Mouse (Mus musculus) neutrophil, adult 5-6 weeks (primary cell): ENCODE results near the gene 1500015O10Rik. TPM values are rescaled to one million over a fixed set of nuclear protein-coding genes. Genes with fewer than 3 reads are reported as not detected.

Source experiments
- ATAC-seq: fragments of 151-379, 151-347 bp; 2 replicates; pipeline ENCODE4 v1.8.0; 2017; ENCODE audit warnings: mild to moderate bottlenecking, moderate TSS enrichment; ENCODE audit not compliant: insufficient number of reproducible peaks, poor library complexity, low FRiP score, severe bottlenecking; ENCODE audit errors: extremely low read depth
- total RNA-seq: library from RNA; stranded (forward); fragments of 200-1000 nt; gene quantifications from 2 replicates; pipeline ENCODE4 v1.2.3, GENCODE M21; 2017

1500015O10Rik gene
- not detected in 2 replicates for total RNA-seq

DNA sequence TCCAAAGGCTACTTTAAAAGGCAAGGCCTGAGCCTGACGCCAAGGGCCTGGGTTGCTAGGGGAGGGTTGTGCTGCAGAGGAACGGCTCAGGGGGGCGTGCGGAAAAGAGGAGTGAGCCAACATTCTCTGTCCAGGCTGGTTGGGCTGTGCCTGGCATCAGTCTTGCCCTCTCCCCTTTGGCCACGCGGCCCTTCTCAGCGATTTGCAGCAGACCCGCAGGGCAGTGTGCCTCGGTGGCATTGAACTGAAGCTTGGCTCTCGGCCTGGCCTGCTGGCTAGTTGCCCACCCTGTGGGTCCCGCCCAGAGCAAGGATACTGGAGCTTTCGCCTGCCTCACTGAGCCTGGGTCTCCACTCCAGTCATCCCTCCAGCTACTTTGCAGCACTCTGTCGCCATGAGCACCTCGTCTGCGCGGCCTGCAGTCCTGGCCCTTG is at the start of gene 1500015O10Rik:
1500015O10Rik (plus strand) TSS at position 112 of the 434 bp plus-strand sequence.
- no peak for ATAC-seq

DNA sequence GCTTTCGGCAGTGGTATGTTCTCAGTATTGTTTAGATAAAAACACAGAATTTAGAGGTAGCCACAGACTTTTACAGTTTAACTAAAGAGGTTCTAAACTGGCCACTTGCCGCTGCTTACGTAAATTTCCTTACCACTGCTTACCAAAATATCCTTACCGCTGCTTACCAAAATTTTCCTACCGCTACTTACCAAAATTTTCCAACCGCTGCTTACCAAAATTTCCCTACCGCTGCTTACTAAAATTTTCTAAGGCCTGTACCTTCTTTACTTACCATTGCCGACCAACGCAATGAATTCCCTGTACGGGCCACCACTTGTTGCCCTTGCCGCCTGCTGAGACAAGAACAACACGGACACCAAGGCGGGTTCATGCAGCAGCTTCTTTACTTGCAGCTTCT is 40.4 kb upstream of the 1500015O10Rik start:
- no peak for ATAC-seq

DNA sequence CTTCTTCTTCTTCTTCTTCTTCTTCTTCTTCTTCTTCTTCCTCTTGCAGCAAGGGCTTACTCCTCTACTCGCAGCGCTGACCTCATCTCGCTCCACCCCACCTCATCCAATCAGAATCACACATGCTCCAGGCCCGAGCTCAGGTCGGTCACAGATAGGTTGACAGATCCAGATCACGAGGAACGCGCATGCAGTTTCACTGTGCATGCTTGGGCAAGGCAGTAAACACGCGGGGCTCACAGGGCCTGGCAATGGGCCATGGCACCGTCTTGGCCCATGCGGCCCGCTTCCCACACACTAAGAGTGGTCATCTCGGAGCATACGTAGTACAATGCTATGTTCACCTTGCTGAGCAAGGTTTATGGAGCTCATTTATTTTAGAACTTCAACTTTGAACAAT is 39.9 kb upstream of the 1500015O10Rik start:
- no peak for ATAC-seq

DNA sequence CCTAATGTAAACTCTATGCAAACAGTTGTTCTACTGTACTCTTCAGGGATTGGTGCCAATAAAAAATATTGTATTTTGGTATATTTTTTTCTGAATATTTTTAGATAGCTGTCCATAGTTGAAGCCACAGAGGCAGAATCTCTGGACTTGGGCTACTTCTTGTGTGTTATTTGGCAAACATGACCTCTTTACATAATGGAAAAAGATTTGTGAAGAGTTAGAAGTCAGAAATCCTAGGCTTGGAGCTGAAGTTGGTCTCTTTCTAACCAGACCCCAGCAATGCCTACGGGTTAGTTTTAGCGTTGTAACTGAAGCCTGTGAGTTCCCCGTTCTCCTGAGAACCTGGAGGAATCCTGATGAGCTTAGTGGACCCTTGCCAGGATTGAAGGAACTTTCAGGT is 36.3 kb upstream of the 1500015O10Rik start:
- ATAC-seq = no peak

DNA sequence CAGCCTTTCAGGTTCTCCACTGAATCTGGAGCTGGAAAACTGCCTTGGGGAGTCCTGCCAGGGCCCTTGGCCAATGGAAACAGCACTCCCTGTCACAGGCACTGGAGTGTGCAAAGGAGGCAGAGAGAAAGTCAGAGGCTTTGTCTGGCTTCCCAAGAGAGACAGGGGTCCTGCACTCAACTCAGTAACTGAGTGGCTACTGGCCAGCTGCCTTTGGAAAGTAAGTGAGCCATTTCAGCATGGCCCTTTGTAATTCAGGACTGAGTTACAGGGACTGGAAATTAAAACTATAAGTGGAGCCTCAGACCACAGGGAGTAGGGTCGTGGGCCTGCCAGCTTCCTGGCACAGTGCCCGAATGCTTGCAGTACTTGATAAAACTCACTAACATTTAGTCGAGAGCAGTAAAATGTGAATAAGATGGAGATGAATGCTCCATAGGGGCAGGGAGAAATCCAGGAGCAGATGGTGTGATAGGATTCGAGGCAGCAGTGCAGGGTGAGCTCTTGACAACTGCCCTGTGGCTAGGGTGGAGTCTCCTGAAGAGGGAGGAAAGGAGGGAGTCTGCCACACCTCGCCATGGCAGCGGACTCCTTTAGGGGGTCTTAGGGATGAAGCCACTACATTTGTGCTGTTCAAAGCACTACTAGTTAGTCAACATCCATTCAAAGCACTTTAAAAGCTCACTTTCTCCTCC is 35.4 kb upstream of the 1500015O10Rik start:
- ATAC-seq = no peak

DNA sequence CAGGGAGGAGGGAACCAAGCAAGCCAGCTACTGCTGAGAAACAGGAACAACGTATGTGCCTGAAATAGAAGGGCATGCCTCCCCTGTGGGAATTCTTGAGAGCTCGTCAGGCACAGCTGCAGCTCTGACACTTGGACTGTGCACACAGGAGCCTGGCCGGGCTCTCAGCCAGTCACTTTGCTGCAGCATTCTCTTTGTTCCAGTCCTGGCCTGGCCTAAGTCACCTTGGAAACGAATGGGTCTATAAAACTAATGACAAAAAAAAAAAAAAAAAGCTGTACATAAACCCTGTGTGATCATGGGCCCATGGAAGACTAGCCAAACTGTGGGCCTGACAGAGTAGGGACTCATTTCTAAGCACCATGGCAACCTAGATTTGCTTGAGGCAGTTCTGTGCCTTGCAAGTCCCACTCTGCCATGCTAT is 31.8 kb upstream of the 1500015O10Rik start:
- no peak for ATAC-seq

DNA sequence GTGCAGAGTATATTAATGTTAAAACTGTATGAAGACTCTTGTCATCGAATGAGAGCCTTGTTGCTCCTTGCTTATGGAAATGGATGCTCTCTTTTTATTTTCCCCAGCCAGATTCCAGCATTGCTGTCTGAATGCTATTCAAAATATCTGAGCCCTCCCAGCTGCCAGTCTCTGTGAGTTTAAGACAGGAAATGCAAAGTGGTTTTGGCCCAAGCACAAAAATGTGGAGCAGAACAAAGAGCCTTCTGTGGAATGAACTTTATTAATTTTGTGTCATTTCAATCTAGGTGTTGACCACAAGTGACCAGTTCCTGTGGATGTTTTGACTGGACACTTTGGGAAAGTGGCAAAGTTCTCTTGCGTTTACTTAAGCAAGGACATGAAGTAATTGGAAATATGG is 15.6 kb upstream of the 1500015O10Rik start:
- no peak for ATAC-seq

DNA sequence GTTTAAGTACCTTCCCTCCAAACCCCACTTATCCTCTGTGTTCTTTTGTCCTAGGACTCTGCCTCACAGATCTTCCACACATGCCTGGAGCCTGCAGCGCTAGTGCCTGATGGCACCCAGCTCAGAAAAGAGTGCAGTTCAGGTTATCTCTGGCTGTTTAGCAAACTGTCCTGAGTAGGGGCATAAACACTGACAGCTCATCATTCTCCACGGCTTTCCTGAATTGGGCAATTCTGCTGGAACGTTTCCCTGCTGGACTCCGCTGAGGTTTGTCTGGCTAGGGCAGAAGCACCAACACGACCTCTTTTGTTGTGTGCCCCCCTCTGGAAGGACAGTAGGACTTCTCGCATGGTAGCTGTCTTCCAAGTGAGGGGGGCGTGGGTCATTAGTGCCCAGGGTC is 12.4 kb upstream of the 1500015O10Rik start:
- no peak for ATAC-seq

DNA sequence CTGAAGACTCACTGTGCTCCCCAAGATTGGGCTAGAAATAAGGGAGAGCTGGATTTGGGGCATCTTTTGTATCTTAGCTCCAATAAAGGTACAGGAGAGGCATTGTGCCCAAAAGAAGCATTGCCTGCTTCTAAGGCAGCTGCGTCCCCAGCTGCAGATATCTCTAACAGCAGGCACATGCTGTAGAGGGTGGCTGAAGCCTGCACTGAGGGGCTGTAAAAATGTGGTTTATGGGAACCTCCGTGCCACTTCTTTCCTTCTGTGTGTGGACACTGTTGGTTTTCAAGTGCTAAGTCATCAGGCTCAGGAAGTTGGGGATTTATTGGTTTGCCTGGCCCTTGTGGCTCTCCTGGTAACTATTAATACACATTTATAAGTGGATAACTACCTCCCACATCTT is 11.6 kb upstream of the 1500015O10Rik start:
- no peak for ATAC-seq

DNA sequence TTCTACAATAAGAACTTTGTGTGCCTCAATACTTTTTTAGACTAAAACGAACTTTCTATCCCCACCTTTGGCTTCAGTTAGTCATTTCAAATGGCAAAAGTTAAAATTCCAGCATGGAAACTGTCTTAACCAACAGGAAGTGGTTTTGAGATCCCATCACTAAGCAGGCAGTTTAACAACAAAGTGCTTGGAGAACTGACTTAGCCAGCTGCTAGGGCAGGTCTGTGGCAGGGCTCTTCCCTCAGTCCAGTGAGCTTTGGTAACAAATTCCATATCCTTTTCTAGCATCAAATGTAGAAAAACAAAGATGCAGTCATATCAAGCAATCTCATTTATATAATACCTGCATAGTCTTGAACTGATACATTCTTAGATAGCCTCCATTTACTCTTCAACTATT is 7.9 kb upstream of the 1500015O10Rik start:
- no peak for ATAC-seq

DNA sequence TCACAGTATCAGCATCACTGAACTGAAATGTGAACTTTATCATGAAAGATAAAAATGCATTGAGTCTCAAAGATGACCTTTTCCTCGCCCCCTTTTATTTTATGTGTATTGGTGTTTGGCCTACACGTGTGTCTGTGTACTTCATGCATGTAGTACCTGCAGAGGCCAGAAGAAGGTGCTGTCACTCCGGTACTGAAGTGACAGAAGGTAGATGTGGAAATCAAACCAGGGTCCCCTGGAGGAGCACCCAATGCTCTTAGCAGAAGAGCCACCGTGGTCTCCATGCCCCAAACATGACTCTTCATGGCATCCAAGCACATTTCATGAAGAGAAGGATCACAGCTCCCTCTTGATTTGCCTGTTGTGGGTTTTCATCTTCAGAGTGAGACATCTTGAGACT is 1.7 kb downstream of the 1500015O10Rik start:
- ATAC-seq = no peak

DNA sequence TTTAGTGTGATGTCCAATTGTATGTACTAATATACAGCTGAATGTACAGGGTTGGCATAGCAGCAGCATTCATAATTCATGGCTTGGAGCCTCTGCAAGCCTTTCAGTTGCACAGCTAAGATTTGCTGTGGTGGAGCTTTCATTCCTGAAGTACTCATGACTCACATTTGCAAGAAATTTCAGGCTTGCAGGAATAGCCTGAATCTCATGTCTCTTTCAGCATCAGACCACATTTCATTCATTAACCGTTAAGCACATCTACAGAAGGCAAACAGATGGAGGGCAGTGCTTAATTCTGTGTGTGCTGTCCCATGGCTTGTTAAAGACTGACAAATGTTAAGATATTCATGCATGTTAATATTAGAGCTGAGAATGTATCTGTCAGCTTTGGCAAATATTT is 2.3 kb downstream of the 1500015O10Rik start:
- ATAC-seq = no peak

DNA sequence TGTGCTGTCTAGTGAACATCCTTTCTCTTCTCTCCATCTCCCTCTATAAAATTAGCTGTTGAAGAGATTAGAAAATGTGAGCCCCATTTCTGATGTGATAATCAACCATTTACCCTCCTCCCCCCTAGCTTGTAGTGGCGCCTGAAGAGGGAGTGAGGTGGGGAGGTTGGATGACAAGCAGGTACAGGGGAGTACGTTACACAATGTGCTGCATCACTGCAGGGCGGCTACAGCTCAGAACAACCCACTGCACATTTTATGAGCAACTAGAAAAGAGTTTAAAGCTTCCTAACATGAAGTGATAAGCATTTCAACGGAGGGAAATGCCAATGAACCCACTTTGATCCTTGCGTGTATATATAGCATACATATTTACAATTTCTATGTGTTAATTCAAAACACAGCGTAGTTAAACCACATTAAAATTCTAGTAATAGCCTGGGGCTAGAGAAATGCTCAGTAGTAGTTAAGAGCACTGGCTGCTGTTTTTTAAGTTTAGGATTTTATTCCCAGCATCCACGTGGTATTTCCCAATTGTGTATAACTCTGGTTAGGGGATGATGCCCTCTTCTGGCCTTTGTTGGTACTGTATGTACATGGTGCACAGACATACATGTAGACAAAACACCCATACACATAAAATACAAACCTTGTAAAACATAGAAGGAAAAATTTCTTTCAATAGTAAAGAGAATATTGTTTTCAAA is 7.6 kb downstream of the 1500015O10Rik start:
- ATAC-seq = no peak

DNA sequence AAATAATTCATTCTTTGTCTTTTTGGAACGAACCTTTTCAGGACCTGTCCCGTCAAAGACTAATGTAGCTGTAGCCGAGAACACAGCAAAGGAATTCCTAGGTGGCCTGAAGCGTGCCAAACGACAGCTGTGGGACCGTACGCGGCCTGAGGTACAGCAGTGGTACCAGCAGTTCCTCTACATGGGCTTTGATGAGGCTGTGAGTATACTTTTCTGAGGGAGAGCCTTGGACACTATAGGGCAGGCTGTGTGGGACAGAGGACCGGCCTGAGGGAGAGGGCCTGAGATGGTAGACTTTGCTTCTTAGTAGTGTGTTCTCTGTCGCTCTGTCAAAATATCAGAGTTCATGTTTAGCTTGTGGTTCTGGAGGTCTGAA is 8.1 kb downstream of the 1500015O10Rik start:
- ATAC-seq = no peak

DNA sequence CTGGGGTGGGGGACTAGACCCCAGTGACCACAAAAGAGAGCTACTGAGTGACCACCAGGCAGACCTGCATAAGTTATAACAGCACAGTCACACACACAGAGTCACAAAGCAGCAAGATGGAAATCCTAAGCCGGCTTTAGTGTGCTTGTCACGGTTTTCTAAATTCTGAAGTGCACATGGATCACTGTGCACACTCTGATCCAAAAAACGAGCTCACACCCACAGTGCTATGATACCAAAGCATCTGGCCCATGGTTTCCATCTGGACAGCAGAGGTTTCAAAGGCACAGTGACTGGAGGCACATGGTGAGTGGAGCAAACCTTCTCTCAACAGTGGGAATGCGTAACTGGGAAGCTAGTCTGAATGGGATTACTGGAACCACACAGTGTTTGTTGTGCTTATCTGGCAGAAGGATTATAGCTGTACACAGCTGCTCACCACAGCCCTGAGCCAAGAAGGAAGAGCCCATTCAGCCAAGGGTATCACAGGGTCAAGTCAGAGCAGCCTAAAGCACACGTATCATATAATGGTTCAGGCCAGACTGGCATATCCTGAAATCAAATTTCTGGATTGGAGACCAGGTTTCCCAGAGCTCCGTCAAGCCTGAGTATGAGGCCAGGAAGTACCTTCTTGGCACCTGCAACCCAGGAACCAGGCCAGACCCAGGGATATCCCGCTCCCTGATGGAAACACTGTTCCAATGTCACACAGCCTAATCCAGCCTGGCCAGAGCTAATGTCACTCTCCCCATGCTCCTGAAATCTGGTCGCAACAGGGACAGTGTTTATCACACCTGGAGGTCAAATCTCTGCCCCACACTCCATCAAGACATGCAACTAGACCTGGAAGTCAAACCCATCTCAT is 24.3 kb downstream of the 1500015O10Rik start:
- no peak for ATAC-seq

DNA sequence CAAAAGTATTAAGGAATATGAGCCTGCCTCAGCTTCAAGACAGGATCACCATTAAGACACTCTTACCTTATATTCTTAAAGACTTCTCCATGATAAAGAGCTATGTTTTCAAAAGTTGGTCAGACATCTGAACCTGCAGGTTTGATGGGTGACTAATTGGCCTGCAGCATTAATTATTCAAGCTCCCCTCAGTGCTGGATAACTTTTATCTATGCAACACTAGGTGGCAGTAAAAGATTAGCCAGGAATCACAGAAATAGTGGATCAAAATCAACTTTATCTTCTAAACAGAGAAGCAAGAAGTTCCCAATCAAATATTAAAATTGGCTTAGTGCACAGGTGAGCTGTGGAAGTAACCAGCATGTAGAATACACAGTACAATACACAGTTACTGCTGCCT is 29.7 kb downstream of the 1500015O10Rik start:
- ATAC-seq = no peak

DNA sequence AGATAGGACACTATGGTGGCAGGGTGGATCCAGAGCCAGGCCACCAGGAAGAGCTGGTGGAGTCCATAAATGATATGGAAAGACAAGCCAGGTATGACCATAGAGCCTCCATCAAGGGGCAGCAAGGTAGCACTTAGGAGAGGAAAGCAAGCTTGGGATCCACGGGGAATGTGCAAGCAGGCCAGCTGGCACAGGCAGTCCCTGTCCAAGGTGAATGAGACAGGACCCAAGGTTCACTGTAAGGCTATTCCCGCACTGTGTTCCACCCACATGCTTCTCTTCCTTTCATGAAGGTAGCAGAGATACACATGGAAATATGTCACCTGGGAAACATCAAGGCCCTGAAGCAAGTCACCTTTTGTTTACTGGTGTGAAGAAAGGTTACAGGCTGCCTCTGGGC is 34.1 kb downstream of the 1500015O10Rik start:
- no peak for ATAC-seq

DNA sequence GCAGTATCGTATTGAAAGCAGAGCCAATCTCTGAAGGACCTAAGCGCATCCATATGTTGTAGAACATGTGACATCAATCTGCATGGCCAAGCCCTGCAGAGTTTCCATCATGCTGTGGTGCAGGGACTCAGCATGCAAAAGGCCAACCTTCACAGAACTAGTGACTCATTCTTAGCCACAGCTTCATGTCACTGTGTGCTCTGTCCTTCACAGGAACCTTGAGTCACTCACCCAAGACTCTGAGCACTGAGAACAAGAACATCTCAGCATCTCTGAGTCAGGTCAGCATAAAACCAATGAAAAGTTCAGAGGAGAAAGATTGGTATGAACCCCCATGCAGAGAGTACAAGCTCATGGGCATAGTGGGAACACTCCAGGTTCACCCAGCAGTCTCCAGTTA is 35.9 kb downstream of the 1500015O10Rik start:
- ATAC-seq = no peak

DNA sequence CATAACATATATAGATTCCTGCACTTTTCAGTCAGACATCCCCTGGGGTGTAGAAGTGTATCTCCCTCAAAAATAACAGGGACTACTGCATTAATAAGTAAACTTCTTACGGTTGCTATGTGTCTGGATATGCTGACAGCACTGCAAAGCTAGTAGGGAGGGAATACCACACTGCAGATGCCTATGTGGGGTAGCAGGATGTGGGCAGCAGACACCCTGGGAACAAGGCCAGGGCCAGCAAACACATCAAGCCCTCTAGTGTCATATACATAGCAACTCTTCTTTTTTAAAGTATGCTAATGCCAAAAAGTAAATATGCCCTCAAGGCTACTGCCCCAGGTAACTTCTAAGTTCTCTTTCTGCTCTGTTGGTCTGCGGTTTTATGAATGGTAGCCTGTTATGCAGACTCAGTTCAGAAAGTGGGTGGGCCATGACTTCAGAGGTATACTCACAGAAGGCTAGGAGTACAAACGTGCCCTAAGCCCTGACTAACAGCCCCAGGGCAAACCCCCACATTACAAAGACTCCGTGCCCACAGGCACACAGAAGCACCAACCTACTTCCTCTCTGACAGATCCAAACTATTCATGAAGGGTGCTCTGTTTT is 38.1 kb downstream of the 1500015O10Rik start:
- 0 out of 2 replicates have a peak, but pooled peaks have one; percentile 28 for ATAC-seq
